Mouse (Mus musculus): ENCODE measurements around the gene Cpsf7. TPM values are rescaled to one million over a fixed set of nuclear protein-coding genes. Genes with fewer than 3 reads are reported as not detected.
"Not testable (repeated sequence)": the region's sequence is repeated elsewhere in the genome, so short reads cannot be mapped to it uniquely, and the experiment has no call there.

Cpsf7 gene
- polyA plus RNA-seq, 1 experiment from 2014 or later, result 8.5 TPM

DNA sequence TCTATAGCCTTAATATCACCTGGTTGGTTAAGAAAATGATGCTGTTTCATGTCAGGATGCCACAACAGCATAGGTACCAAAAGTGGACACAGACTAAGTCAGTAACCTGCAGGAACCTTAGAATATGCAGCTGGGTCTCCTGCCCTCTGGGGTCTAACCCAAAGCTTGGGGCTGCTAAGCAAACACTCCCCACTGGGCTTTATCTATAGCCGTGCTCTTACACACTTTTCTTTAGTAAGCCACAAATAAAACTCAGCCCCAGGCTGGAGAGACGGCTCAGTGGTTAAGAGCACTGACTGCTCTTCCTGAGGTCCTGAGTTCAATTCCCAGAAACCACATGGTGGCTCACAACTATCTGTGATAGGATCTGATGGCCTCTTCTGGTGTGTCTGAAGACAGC, 31.9 kb downstream of the Cpsf7 start:
- H3K4me3 ChIP-seq (ENCODE audit: low read depth, low read length), result no peak overlapping the region
- DNase-seq (no peak), ATAC-seq (no peak)
- H3K4me1 ChIP-seq (ENCODE audit: insufficient read depth), result peaks cover 13% of the 10 kb centered on the region
- no peaks in the 10 kb centered on the region; the same call in 1 of the 2 replicates for H3K36me3 ChIP-seq (replicated peaks; ENCODE audit: insufficient read depth, low read length)
- no peaks in the 10 kb centered on the region for H3K27me3 ChIP-seq (ENCODE audit: insufficient read depth, low read length)
- no peak overlapping the region for H3K9ac ChIP-seq (replicated peaks)
- H3K4me2 ChIP-seq (ENCODE audit: low read depth, low read length), result no peak overlapping the region
- peak overlapping the region; percentile 78 for H3K27ac ChIP-seq (ENCODE audit: low read depth)
- no peak for TF ChIP-seq EP300 (IDR thresholded peaks at IDR 0.05; ENCODE audit: low read depth)
- TF ChIP-seq CTCF (IDR thresholded peaks at IDR 0.05; ENCODE audit: low read depth), result no peak
- 53% methylated on average over 2 of the region's 2 CpGs for WGBS (ENCODE audit: insufficient replicate concordance)
- H3K9me3 ChIP-seq (ENCODE audit: low read length), result no peaks in the 10 kb centered on the region

DNA sequence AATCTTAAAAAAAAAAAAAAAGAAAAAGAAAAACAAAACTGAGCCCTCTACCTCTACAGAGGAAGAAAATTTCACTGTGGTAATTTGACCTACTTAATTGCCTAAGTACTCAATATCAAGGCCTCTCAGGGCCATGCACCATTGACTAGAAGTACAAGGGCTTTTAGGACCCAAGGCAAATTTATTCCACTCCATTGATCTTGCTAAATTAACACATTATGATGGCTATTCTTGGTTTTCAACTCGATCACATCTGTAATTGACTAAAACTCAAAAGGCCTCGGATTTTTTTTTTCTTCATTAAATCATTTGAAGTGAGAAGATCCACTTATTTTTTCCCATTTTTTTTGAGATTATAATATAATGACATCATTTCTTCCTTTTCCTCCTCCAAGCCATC, 32.4 kb downstream of the Cpsf7 start:
- no peaks in the 10 kb centered on the region for H3K9me3 ChIP-seq (ENCODE audit: low read length)
- H3K27ac ChIP-seq (ENCODE audit: low read depth), result no peak overlapping the region
- no peak overlapping the region for H3K4me3 ChIP-seq (ENCODE audit: low read depth, low read length)
- DNase-seq (no peak), ATAC-seq (no peak)
- H3K9ac ChIP-seq (replicated peaks), result no peak overlapping the region
- H3K27me3 ChIP-seq (ENCODE audit: insufficient read depth, low read length), result no peaks in the 10 kb centered on the region
- H3K4me2 ChIP-seq (ENCODE audit: low read depth, low read length), result no peak overlapping the region
- no peak for TF ChIP-seq EP300 (IDR thresholded peaks at IDR 0.05; ENCODE audit: low read depth)
- no peak for TF ChIP-seq CTCF (IDR thresholded peaks at IDR 0.05; ENCODE audit: low read depth)
- H3K36me3 ChIP-seq (replicated peaks; ENCODE audit: insufficient read depth, low read length), result no peaks in the 10 kb centered on the region; the same call in 1 of the 2 replicates
- H3K4me1 ChIP-seq (ENCODE audit: insufficient read depth), result peaks cover 13% of the 10 kb centered on the region
- 75% methylated on average over 2 of the region's 2 CpGs for WGBS (ENCODE audit: insufficient replicate concordance)

DNA sequence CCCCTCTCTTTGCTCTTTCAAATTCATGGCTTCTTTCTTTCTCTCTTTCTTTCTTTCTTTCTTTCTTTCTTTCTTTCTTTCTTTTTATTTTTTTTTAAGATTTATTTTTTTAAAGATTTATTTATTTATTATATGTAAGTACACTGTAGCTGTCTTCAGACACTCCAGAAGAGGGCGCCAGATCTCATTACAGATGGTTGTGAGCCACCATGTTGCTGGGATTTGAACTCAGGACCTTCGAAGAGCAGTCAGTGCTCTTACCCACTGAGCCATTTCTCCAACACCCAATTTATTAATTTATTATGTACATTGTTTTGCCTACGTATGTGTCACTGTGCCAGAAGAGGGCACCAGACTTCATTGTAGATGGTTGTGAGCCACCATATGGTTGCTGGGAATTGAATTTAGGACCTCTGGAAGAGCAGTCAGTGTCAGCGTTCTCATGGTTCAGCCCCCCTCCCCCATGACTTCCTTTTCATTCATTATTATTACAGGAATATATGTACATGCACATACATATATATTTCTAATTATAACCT, 32.8 kb downstream of the Cpsf7 start:
- DNase-seq; ATAC-seq; H3K27ac ChIP-seq (ENCODE audit: low read depth); H3K4me2 ChIP-seq (ENCODE audit: low read depth, low read length); H3K9ac ChIP-seq (replicated peaks); H3K36me3 ChIP-seq (replicated peaks; ENCODE audit: insufficient read depth, low read length); H3K9me3 ChIP-seq (ENCODE audit: low read length); H3K27me3 ChIP-seq (ENCODE audit: insufficient read depth, low read length); H3K4me3 ChIP-seq (ENCODE audit: low read depth, low read length): not testable (repeated sequence)
- peaks cover 13% of the 10 kb centered on the region for H3K4me1 ChIP-seq (ENCODE audit: insufficient read depth)
- WGBS (ENCODE audit: insufficient replicate concordance), result 70% methylated on average over 4 of the region's 4 CpGs
- TF ChIP-seq CTCF (IDR thresholded peaks at IDR 0.05; ENCODE audit: low read depth), result peak; percentile 34

DNA sequence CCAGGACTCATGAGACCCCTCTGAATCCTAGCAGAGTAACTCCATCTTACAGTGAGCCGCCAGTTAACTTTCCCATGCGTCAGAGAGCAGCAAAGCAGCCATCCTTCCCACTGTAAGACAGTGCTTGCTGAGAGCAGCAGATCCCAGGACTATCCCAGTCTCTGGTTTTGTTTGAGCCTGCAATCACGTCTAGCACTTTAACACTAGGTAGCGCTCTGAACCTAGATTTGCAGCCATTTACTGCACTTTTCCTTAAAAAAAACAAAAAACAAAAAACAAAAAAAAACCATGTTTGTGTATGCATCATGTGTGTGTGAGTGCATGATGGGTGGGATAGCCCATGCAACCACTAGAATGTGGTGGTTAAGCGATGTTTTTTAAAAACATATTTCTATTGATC, 35.0 kb downstream of the Cpsf7 start:
- H3K9ac ChIP-seq (replicated peaks), result no peak overlapping the region
- DNase-seq, result no peak
- H3K27me3 ChIP-seq (ENCODE audit: insufficient read depth, low read length), result no peaks in the 10 kb centered on the region
- H3K27ac ChIP-seq (ENCODE audit: low read depth), result no peak overlapping the region
- H3K4me1 ChIP-seq (ENCODE audit: insufficient read depth), result peaks cover 13% of the 10 kb centered on the region
- WGBS (ENCODE audit: insufficient replicate concordance), result 56% methylated on average over 5 of the region's 5 CpGs
- ATAC-seq, result no peak
- no peak overlapping the region for H3K4me3 ChIP-seq (ENCODE audit: low read depth, low read length)
- no peaks in the 10 kb centered on the region for H3K9me3 ChIP-seq (ENCODE audit: low read length)
- H3K4me2 ChIP-seq (ENCODE audit: low read depth, low read length), result no peak overlapping the region
- TF ChIP-seq EP300 (IDR thresholded peaks at IDR 0.05; ENCODE audit: low read depth), result no peak
- TF ChIP-seq CTCF (IDR thresholded peaks at IDR 0.05; ENCODE audit: low read depth), result peak; percentile 66
- H3K36me3 ChIP-seq (replicated peaks; ENCODE audit: insufficient read depth, low read length), result no peaks in the 10 kb centered on the region

DNA sequence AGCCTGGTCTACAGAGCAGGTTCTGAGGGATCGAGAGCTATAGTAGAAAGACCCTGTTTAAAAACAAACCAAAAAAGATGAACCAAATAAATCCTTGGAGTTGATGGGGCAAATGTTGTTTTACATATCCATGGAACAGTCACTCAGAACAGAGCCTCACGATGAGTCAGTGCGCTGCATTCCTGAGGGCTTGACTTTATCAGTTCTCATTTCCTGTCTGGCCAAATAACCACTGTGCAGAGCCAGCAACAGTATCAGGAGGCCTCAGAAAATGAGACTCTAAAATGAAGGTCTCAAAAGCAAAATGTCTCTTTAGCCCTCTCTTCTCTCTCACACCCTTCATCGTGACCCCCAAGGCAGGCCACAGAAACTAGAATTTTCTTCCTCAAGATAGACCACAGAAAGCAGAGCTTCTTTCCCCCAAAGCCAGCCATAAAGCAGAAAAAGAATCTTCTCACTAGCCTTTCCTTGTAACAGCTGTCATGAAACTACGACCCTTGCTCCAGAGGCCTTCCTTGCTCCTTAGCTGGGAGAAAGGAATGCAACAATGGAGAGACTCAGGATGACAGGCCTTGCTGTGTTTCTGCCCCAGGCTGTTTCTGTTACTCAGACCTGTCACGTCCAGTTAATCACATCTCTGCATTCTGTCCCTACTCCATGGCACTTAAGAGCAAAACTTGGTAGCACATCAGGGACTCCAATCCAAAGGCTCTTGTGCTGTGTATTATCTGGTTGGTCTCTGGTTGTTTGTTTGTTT, 36.7 kb downstream of the Cpsf7 start:
- Histone ChIP-seq H3K4me2 (ENCODE audit: low read depth, low read length) (no peak overlapping the region), H3K27me3 (ENCODE audit: insufficient read depth, low read length) (no peaks in the 10 kb centered on the region), H3K9ac (replicated peaks) (no peak overlapping the region), H3K4me3 (ENCODE audit: low read depth, low read length) (no peak overlapping the region), H3K36me3 (replicated peaks; ENCODE audit: insufficient read depth, low read length) (no peaks in the 10 kb centered on the region), H3K27ac (ENCODE audit: low read depth) (peak overlapping the region; percentile 74), H3K4me1 (ENCODE audit: insufficient read depth) (peaks cover 10% of the 10 kb centered on the region), H3K9me3 (ENCODE audit: low read length) (no peaks in the 10 kb centered on the region)
- TF ChIP-seq CTCF (IDR thresholded peaks at IDR 0.05; ENCODE audit: low read depth) (no peak), EP300 (IDR thresholded peaks at IDR 0.05; ENCODE audit: low read depth) (no peak)
- ATAC-seq (peak; percentile 56), DNase-seq (no peak)
- WGBS (ENCODE audit: insufficient replicate concordance), result 55% methylated on average over 6 of the region's 6 CpGs

DNA sequence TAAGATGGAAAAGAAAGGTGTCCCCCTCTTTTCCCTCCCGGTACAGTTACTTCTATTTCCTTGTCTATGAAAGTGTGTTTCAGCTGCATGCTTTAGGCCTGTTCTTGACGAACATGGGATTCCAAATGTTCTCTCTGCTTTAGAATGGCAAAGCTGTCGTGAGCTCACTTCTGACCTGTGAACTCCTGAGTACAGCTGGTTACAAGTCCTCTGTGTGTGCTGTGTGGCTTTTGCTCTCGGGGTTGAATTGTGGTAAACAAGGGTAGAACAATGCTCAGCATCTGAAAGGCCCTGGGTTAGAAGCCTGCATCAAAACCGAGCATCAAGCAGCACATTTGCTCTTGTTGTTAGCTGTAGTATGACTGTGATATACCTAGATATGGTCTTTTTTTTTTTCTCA, 37.3 kb downstream of the Cpsf7 start:
- 62% methylated on average over 5 of the region's 5 CpGs for whole genome bisulfite sequencing (ENCODE audit: insufficient replicate concordance)
- H3K27ac ChIP-seq (ENCODE audit: low read depth), result peak overlapping the region; percentile 74; the same call in 1 of the 2 replicates
- no peak overlapping the region for H3K4me2 ChIP-seq (ENCODE audit: low read depth, low read length)
- no peaks in the 10 kb centered on the region for H3K27me3 ChIP-seq (ENCODE audit: insufficient read depth, low read length)
- H3K9ac ChIP-seq (replicated peaks), result no peak overlapping the region
- TF ChIP-seq CTCF (IDR thresholded peaks at IDR 0.05; ENCODE audit: low read depth) (no peak), EP300 (IDR thresholded peaks at IDR 0.05; ENCODE audit: low read depth) (no peak)
- DNase-seq (no peak), ATAC-seq (no peak)
- H3K9me3 ChIP-seq (ENCODE audit: low read length), result no peaks in the 10 kb centered on the region
- no peaks in the 10 kb centered on the region for H3K36me3 ChIP-seq (replicated peaks; ENCODE audit: insufficient read depth, low read length)
- peaks cover 6% of the 10 kb centered on the region; the same call in 1 of the 2 replicates for H3K4me1 ChIP-seq (ENCODE audit: insufficient read depth)
- no peak overlapping the region for H3K4me3 ChIP-seq (ENCODE audit: low read depth, low read length)
